Mouse (Mus musculus) heart, embryonic 14.5 days (tissue): ENCODE measurements around the gene Osbpl8. TPM values are rescaled to one million over a fixed set of nuclear protein-coding genes. Genes with fewer than 3 reads are reported as not detected.

ENCODE experiments used
- ATAC-seq: fragments of 200-750 bp; cut with Nextera tagmentation; 2 replicates; pipeline ENCODE4 v1.8.0; 2017; ENCODE audit warnings: low read depth, moderate TSS enrichment; ENCODE audit not compliant: insufficient number of reproducible peaks, insufficient read depth, low FRiP score
- H3K27ac ChIP-seq, 2 experiments: fragments of 200-500 bp in 1 of 2; fragments of 300-500 bp in 1 of 2; sonication (generic) in 1 of 2; replicated peaks in 1 of 2; 2 replicates each; pipeline ENCODE4 v1.5.1; 2012 to 2014; ENCODE audit warnings: low read depth in 2 of 2, low read length in 2 of 2, control low read depth in 1 of 2, mild to moderate bottlenecking in 1 of 2, mixed read lengths in 1 of 2; ENCODE audit not compliant: control insufficient read depth in 1 of 2, insufficient read depth in 1 of 2
- H3K27me3 ChIP-seq: fragments of 300-500 bp; sonication (generic); 2 replicates; pipeline ENCODE4 v1.6.1; 2014; ENCODE audit warnings: mild to moderate bottlenecking, low read length, control low read depth; ENCODE audit not compliant: control insufficient read depth, insufficient read depth
- H3K36me3 ChIP-seq: fragments of 300-500 bp; sonication (generic); 2 replicates; pipeline ENCODE4 v1.6.1; 2014; ENCODE audit warnings: mild to moderate bottlenecking, control low read depth, low read length, mixed read lengths; ENCODE audit not compliant: control insufficient read depth, insufficient read depth
- H3K4me1 ChIP-seq, 2 experiments: fragments of 200-500 bp in 1 of 2; fragments of 300-500 bp in 1 of 2; sonication (generic) in 1 of 2; 2 replicates each; pipeline ENCODE4 v1.6.1; 2012 to 2014; ENCODE audit warnings: low read length in 2 of 2, control low read depth in 1 of 2, mixed read lengths in 1 of 2; ENCODE audit not compliant: control insufficient read depth in 2 of 2, insufficient read depth in 2 of 2
- H3K4me2 ChIP-seq: fragments of 300-500 bp; sonication (generic); 2 replicates; pipeline ENCODE4 v1.6.1; 2014; ENCODE audit warnings: mild to moderate bottlenecking, low read length
- H3K4me3 ChIP-seq, 2 experiments: fragments of 200-500 bp in 1 of 2; fragments of 300-500 bp in 1 of 2; sonication (generic) in 1 of 2; 2 replicates each; pipeline ENCODE4 v1.5.1; 2012 to 2014; ENCODE audit warnings: low read length in 2 of 2, mild to moderate bottlenecking in 2 of 2, control low read depth in 1 of 2, low read depth in 1 of 2, moderate library complexity in 1 of 2; ENCODE audit not compliant: control insufficient read depth in 1 of 2, insufficient read depth in 1 of 2
- H3K9ac ChIP-seq: fragments of 300-500 bp; sonication (generic); 2 replicates; pipeline ENCODE4 v1.6.1; 2014; ENCODE audit warnings: mild to moderate bottlenecking, low read length
- H3K9me3 ChIP-seq: fragments of 300-500 bp; sonication (generic); 2 replicates; pipeline ENCODE4 v1.6.1; 2016; ENCODE audit warnings: low read length, control low read depth; ENCODE audit not compliant: control insufficient read depth
- WGBS: fragments of 180-500 bp; shearing (Covaris S2); extraction: QIAGEN DNeasy Blood & Tissue Kit; methylation state at CpG from one replicate; pipeline ENCODE4 v1.1.7; 2014; 5-methylcytosine and 5-hydroxymethylcytosine counted together
- polyA plus RNA-seq: library from polyadenylated mRNA; unstranded; fragments of >200 nt; fragmentation: Nextera tagmentation; extraction: Ambion mirVana; gene quantifications from 2 replicates; pipeline ENCODE4 v1.2.1, GENCODE M21; 2014

The Osbpl8 gene
- polyA plus RNA-seq, 1 experiment from 2014 or later, result 43.9 TPM

DNA sequence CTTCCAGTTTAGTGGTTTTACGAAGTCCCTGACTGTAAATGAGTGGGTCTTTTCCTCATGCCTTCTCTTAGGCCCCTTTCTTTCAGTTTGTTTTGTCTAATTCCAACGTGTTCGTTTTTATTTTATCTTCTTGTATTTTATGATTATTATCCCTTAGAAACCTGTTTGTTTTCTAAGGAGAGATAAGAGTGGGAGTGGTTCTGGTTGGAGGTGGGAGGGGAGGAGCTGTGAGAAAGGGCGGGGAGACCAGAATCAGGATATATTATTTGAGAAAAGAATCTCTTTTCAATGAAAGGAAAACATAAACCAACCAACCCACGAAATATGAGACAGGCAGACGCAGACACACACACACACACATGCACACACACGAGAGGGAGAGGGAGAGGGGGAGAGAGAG lies 9.0 kb upstream of the Osbpl8 start:
- Histone ChIP-seq H3K4me1 (peaks cover 4 to 10% of the 10 kb centered on the region in 2 experiments; a peak in 3 of 4 replicates), H3K9me3 (no peaks in the 10 kb centered on the region), H3K9ac (no peak overlapping the region), H3K4me3 (no peak overlapping the region), H3K4me2 (no peak overlapping the region), H3K27ac (no peak overlapping the region), H3K27me3 (no peaks in the 10 kb centered on the region), H3K36me3 (no peaks in the 10 kb centered on the region)
- 68% methylated on average over 7 of the region's 7 CpGs for WGBS
- no peak for ATAC-seq

DNA sequence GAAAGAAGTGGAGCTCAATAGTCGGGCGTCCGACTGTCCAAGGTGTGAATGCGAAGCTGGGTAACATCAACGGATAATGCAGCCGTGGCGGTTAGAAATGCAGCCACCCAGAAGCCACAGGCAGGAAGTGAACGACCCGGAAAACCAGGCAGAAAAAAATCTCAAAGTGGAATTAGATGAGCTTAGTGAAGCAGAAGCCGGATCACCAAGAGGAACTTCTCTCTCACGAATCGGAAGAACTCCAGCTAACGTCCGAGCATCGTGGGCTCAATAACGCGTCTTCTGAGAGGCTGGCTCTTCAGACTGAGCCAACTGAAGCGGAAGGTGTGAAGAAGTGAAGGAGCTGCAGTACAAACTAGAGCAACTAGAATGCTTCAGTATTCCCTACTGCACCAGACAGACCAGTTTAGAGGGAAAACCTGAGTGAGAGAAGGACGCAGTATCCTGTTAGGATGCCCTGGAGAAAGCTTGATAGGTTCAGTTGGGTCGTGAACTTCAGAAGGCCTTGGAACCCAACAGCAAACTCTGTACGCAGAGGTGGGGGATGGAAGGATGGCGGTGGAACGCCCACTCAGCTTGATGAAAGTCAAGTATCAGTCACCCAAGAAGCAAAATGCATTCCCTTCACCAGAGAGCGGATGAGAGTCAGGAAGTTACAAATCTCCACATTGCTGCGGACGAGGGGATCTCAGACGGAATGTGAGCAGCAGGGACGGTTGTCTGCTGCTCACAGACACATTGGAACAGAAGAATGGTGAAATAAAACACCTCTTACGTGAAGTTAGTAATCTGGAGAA lies 8.0 kb upstream of the Osbpl8 start:
- peak overlapping the region; percentile 29 for H3K4me2 ChIP-seq
- no peaks in the 10 kb centered on the region for H3K27me3 ChIP-seq
- ATAC-seq, result no peak
- WGBS, result 80% methylated on average over 29 of the region's 29 CpGs
- H3K4me3 ChIP-seq, result no peak overlapping the region
- no peaks in the 10 kb centered on the region for H3K36me3 ChIP-seq
- peaks cover 4 to 10% of the 10 kb centered on the region in 2 experiments; a peak in 3 of 4 replicates for H3K4me1 ChIP-seq
- H3K9ac ChIP-seq, result no peak overlapping the region
- no peak overlapping the region for H3K27ac ChIP-seq
- H3K9me3 ChIP-seq, result no peaks in the 10 kb centered on the region

DNA sequence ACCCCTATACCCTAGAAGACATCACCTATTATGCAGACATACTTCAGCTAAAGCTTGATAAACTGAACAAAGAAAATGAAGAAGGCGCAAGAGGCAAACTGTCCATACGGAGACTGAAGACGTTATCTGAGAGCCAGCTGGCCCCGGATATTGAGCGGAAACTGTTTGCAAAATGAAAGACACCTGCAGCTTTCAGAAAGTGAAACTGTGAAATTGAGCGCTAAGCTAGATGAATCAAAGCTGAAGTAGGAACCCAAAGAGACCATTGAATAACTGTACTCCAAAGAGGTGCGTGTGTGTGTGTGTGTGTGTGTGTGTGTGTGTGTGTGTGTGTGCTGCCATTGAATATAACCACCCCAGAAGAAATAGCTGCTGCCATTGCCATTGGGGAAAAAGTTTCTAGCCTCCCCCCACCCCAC lies 7.3 kb upstream of the Osbpl8 start:
- Histone ChIP-seq H3K4me3 (no peak overlapping the region), H3K27me3 (no peaks in the 10 kb centered on the region), H3K9ac (no peak overlapping the region), H3K4me2 (peak overlapping the region; percentile 29), H3K4me1 (peaks cover 4 to 10% of the 10 kb centered on the region in 2 experiments; a peak in 3 of 4 replicates), H3K36me3 (no peaks in the 10 kb centered on the region), H3K27ac (no peak overlapping the region), H3K9me3 (no peaks in the 10 kb centered on the region)
- no peak for ATAC-seq
- WGBS, result 74% methylated on average over 7 of the region's 7 CpGs

DNA sequence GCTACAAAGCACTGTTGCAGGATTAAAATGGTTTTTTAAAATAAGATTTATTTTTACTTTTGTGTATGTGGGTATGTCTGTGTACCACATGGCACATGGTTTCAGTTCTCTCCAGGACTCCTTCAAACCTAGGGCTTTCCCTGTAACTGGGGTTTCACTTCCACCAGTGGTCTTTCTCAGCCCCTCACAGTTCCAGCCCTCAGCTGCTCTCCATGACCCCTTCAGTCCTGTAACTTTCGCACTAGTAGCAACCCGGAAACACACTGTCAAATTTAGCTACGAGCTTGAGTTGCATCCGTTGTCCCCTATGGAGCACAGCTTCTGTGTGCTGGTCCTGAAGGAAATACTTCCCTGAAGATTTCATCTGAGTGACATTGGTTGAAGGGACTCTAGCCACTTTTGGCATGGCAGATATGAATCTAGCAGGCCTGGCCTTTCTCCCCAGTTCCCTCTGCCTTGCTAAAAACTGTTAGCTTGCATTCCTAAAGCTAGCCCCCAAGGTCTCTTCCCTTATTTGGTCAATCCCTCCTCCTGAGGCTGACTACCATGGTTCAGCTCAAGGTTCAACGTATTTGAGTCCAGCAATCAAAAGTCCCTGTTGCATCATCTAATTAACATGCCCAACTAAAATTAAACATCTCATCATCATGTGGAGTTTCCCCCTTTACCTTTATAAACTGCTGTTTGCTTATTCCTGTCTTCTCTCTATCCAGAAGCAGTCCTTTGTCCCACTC lies 4.6 kb upstream of the Osbpl8 start:
- no peak overlapping the region for H3K4me2 ChIP-seq
- H3K27ac ChIP-seq, result no peak overlapping the region
- no peak for ATAC-seq
- H3K4me3 ChIP-seq, result no peak overlapping the region
- H3K36me3 ChIP-seq, result no peaks in the 10 kb centered on the region
- WGBS, result 54% methylated on average over 5 of the region's 5 CpGs
- H3K27me3 ChIP-seq, result no peaks in the 10 kb centered on the region
- no peak overlapping the region for H3K9ac ChIP-seq
- peaks cover 7 to 21% of the 10 kb centered on the region in 2 experiments; a peak in 3 of 4 replicates for H3K4me1 ChIP-seq
- no peaks in the 10 kb centered on the region for H3K9me3 ChIP-seq

DNA sequence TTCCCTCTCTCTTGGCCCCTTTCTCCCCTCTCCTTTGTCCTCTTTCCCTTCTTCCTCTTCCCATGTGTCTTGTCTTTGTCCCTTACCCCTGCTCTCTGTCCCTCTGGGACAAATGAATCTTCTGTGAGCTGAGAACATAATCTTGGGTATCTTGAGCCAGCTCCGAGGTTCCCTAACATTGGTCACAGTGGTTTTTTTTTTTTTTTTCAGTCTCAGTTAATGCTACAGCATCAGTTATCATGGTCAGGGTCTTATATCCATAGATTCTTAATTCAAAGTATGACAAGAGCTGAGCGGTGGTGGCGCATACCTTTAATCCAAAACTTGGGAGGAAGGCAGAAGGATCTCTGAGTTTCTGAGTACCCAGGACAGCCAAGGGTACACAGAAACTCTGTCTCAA lies 4.0 kb upstream of the Osbpl8 start:
- Histone ChIP-seq H3K4me2 (no peak overlapping the region), H3K9ac (no peak overlapping the region), H3K4me3 (no peak overlapping the region), H3K27ac (no peak overlapping the region), H3K9me3 (no peaks in the 10 kb centered on the region), H3K36me3 (no peaks in the 10 kb centered on the region), H3K4me1 (peaks cover 7 to 21% of the 10 kb centered on the region in 2 experiments; a peak in 3 of 4 replicates), H3K27me3 (no peaks in the 10 kb centered on the region)
- ATAC-seq, result no peak
- WGBS, result 86% methylated on average over 3 of the region's 3 CpGs

DNA sequence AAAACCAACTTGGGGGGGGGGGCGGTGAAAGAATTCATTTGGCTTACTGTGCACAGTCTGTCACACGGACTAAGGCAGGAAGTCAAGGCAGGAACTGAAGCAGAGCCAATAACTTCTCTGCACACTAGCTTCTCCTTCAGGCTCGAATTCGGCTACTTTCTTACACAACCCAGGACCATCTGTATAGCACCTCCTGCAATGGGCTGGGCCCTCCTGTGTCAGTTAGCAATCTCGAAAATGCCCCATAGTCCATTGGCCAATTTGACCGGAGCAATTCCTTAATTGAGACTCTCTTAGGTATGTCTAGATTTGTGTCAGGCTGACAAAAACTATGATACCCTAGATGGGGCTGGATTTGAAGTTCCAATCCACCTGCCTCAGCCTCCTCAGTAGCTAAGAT lies 3.2 kb upstream of the Osbpl8 start:
- H3K4me2 ChIP-seq, result no peak overlapping the region
- H3K9me3 ChIP-seq, result no peaks in the 10 kb centered on the region
- no peak for ATAC-seq
- 85% methylated on average over 6 of the region's 6 CpGs for WGBS
- H3K27me3 ChIP-seq, result no peaks in the 10 kb centered on the region
- H3K4me3 ChIP-seq, result no peak overlapping the region
- H3K27ac ChIP-seq, result no peak overlapping the region
- H3K4me1 ChIP-seq, result peaks cover 7 to 24% of the 10 kb centered on the region in 2 experiments; a peak in 3 of 4 replicates
- H3K36me3 ChIP-seq, result no peaks in the 10 kb centered on the region
- H3K9ac ChIP-seq, result no peak overlapping the region

DNA sequence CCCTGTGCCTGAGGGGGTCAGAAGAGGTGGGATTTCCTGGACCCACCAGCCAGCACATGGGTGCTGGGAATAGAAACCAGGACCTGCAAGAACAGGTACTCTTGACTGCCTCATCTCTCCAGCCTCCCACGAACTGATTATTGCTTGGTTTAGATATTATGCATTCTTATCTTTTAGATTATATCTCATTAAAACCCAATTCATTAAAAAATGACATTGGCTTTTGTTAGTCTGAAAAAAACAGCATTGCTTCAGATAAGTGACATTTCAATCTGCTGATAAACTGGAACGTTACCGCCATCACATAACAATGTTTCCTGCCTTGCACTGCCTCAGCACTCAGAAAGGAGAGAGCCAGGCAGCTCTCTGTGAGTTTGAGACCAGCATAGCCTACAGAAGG lies 1.5 kb upstream of the Osbpl8 start:
- H3K4me3 ChIP-seq, result no peak overlapping the region
- H3K9me3 ChIP-seq, result no peaks in the 10 kb centered on the region
- H3K36me3 ChIP-seq, result no peaks in the 10 kb centered on the region
- peak overlapping the region; percentile 67 to 98; a peak in 3 of 4 replicates for H3K27ac ChIP-seq
- peaks cover 5 to 22% of the 10 kb centered on the region in 2 experiments for H3K4me1 ChIP-seq
- H3K4me2 ChIP-seq, result no peak overlapping the region
- 36% methylated on average over 3 of the region's 3 CpGs for WGBS
- ATAC-seq, result no peak
- H3K27me3 ChIP-seq, result no peaks in the 10 kb centered on the region
- no peak overlapping the region; the same call in 1 of the 2 replicates for H3K9ac ChIP-seq
